Mouse (Mus musculus) bone marrow, adult 2 months (tissue): ENCODE data around the gene Spint5. TPM values are rescaled to one million over a fixed set of nuclear protein-coding genes. Genes with fewer than 3 reads are reported as not detected.
A peak's percentile ranks its signal among the peaks of the same experiment; 100 is the strongest.

Experiments
- H3K27ac ChIP-seq: fragments of 200-500 bp; 2 replicates; pipeline ENCODE4 v1.5.1; 2012; ENCODE audit warnings: low read depth, mild to moderate bottlenecking, control low read depth, inconsistent platforms, low read length; ENCODE audit not compliant: control insufficient read depth, poor library complexity, insufficient read depth
- H3K4me1 ChIP-seq: fragments of 200-500 bp; 2 replicates; pipeline ENCODE4 v1.6.1; 2011; ENCODE audit warnings: low read length; ENCODE audit not compliant: control insufficient read depth, insufficient read depth
- H3K4me3 ChIP-seq: fragments of 200-500 bp; replicated peaks from 2 replicates; pipeline ENCODE3; 2011; ENCODE audit warnings: mild to moderate bottlenecking, low read depth, low read length, control low read depth; ENCODE audit not compliant: control insufficient read depth
- CTCF ChIP-seq: fragments of 200-500 bp; IDR thresholded peaks from 2 replicates; pipeline ENCODE4 v1.5.1; 2011; ENCODE audit warnings: low read length, control low read depth; ENCODE audit not compliant: control insufficient read depth, insufficient read depth
- POLR2A ChIP-seq: fragments of 200-500 bp; IDR thresholded peaks from 2 replicates; pipeline ENCODE4 v1.6.1; 2011; ENCODE audit warnings: low read depth, mild to moderate bottlenecking, control low read depth, low read length, borderline replicate concordance; ENCODE audit not compliant: control insufficient read depth
- WGBS: fragments of 180-500 bp; shearing (Covaris S2); methylation state at CpG from one replicate; pipeline ENCODE4 v1.1.7; 2018; 5-methylcytosine and 5-hydroxymethylcytosine counted together
- polyA plus RNA-seq: library from polyadenylated mRNA; stranded (reverse); fragments of >200 nt; gene quantifications from 2 replicates; pipeline ENCODE4 v1.2.4, GENCODE M21; 2011; ENCODE audit warnings: low replicate concordance; ENCODE audit not compliant: missing spikeins, insufficient read depth, insufficient read length

The Spint5 gene
- polyA plus RNA-seq, 1 experiment: not detected

DNA sequence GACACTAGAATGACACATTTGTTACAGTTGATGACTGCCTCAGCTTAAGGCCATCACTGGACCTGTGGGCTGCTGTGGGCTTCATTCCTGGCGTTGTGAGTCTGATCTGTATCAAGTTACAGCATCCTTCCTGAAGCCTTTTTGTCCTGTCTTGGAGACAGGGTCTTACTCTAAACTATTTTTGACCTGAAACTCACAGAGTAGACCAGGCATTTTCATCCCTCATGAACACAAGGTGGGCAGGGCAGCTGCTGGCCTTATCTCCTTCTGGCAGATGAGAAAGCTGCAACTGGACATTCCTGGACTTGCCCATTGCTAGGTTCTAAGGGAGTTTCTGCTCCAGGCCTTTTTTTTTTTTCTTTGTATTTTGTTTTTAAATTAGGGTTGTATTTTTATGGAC is 43.6 kb downstream of the Spint5 start:
- Histone ChIP-seq H3K4me3 (no peak overlapping the region), H3K4me1 (peaks cover 6% of the 10 kb centered on the region; the same call in 1 of the 2 replicates), H3K27ac (peak overlapping the region; percentile 75)
- WGBS: 74% methylated on average over 1 of the region's 1 CpGs
- no peak for TF ChIP-seq CTCF
- no peak for TF ChIP-seq POLR2A

DNA sequence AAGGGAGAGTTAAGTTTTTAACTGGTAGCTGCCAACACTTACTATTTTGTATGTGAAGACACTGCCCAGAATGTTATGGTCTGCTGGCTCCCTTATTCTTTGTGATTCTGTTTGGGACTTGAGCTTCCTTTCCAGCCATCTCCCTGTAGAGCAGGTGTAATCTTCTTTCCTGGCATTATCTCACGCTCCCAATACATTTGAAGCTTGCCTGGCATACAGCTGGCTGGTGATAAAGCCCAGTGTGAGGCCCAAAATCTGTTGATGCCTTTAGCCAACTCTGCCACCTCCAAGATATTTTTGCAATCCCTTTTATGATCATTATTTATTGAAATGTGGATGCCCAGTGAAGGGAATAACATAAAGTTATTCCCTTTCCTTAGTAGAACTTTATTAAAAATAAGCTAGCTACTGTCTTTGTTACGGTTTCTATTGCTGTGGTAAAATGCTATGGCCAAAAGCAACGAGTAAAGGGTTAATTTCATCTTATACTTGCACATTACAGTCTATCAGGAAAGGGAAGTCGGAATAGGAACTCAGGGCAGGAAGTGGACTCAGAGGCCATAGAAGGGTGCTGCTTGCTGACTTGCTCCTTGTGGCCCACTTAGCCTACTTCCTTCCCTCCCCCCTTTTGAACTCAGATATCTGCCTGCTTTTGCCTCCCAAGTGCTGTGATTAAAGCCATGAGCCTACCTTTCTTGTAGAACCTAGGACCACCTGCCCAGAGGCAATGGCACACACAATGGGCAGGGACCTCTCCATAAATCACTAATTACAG is 45.1 kb downstream of the Spint5 start:
- WGBS: 44% methylated on average over 4 of the region's 4 CpGs
- Histone ChIP-seq H3K4me1 (peaks cover 6% of the 10 kb centered on the region; the same call in 1 of the 2 replicates), H3K27ac (peak overlapping the region; percentile 59; the same call in 1 of the 2 replicates), H3K4me3 (no peak overlapping the region)
- TF ChIP-seq POLR2A: no peak
- TF ChIP-seq CTCF: no peak

DNA sequence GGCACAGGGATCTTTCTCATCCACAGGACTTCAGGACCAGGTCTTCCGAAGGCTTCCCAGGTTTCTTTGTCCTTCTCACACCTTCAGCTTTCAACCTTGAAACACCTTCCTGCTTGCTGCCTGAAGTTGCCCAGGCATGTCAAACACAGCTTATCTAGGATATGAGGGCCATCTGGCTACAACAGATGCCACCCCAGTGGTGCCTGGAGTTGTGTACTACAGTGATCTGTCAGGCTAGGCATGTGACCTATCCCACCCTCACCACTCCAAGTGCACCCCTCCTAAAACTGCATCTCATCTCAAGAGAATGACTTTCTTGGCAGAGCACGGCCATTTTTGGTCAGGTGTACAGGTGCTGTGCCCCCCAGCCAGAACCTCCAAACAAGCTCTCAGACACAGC is 46.4 kb downstream of the Spint5 start:
- peaks cover 6% of the 10 kb centered on the region; the same call in 1 of the 2 replicates for H3K4me1 ChIP-seq
- WGBS: 72% methylated on average over 2 of the region's 2 CpGs

DNA sequence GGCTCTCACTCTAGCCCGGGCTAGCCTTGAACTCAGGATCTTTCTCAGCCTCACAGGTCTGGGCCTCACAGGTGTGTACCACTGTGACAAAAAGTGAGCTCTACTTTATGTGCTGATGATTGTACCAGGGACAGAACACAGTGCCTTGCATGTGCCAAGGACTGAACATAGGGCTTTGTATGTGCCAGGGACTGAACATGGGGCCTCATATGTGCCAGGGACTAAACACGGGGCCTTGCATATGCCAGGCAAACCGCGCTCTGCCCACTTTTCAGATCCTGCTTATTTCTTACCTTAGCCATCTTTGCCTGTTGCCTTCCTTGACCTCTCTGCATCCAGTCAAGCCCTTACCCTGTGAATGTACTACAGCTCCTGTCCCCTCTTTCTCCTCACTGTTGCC is 46.9 kb downstream of the Spint5 start:
- 88% methylated on average over 4 of the region's 4 CpGs for WGBS
- TF ChIP-seq CTCF: no peak
- TF ChIP-seq POLR2A: no peak
- Histone ChIP-seq H3K4me1 (peaks cover 6% of the 10 kb centered on the region; the same call in 1 of the 2 replicates), H3K4me3 (no peak overlapping the region), H3K27ac (peak overlapping the region; percentile 37)

More for the DNA sequence above, 46.4 kb downstream of the Spint5 start:
- H3K4me3 ChIP-seq: no peak overlapping the region
- no peak for TF ChIP-seq CTCF
- TF ChIP-seq POLR2A: no peak
- H3K27ac ChIP-seq: peak overlapping the region; percentile 37

DNA sequence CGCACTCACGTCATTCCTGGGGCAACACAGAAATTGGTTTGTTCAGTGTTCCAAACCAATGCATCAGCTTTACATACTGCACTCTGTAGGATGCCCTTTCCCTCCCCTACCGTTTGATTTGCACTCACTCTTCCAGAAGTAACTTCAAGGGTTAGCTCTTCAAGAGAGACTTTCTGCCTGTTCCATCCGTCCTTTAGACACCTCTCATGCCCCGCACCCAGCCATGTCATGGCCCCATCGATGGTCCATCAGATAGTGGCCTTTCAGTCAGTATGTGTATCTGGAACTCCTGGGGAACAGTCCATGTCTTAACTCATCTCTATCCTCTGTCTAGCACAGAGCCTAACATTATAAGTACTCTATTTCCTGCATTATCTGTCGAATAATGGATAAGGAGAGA is 47.5 kb downstream of the Spint5 start:
- WGBS: 85% methylated on average over 7 of the region's 7 CpGs
- H3K27ac ChIP-seq: peak overlapping the region; percentile 37; the same call in 1 of the 2 replicates
- H3K4me3 ChIP-seq: no peak overlapping the region
- peaks cover 6% of the 10 kb centered on the region; the same call in 1 of the 2 replicates for H3K4me1 ChIP-seq
- no peak for TF ChIP-seq CTCF
- TF ChIP-seq POLR2A: no peak

DNA sequence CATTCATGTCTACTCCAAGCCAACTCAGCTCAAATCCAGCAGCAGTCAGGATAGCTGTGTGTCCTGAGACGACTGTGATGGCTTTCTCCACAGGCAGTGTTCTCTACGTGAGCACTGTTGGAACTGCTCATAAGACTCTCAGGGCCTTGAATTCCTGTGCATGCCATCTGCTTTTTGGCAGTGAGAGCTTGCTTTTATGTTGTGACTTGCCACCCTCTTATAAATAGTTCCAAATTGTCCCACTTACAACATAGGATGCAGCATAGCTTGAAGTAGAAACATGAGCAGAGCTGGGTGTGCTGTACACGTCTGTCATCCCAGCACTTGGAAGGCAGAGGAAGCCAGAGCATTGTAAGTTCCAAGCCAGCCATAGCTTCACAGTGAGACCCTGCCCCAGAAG is 50.7 kb downstream of the Spint5 start:
- 86% methylated on average over 3 of the region's 3 CpGs for WGBS
- H3K27ac ChIP-seq: no peak overlapping the region
- TF ChIP-seq CTCF (no peak), POLR2A (no peak)
- H3K4me1 ChIP-seq: peaks cover 1% of the 10 kb centered on the region; the same call in 1 of the 2 replicates
- no peak overlapping the region for H3K4me3 ChIP-seq

Other genes with a start within 250 kb of the Spint5 start
- not detected in 2 replicates for gene Trp53tg5, start 241.6 kb upstream of the Spint5 start, polyA plus RNA-seq
- gene Dbndd2, start 229.2 kb upstream of the Spint5 start, polyA plus RNA-seq: 7.5 and 8.1 TPM in 2 replicates
- gene Pigt, start 217.8 kb upstream of the Spint5 start, polyA plus RNA-seq: 27.8 and 39.1 TPM in 2 replicates
- 2.8 TPM in 1 of 2 replicates, not detected in the other for gene Wfdc2, start 152.9 kb upstream of the Spint5 start, polyA plus RNA-seq
- gene Spint3, start 141.8 kb upstream of the Spint5 start, polyA plus RNA-seq: not detected in 2 replicates
- not detected in 2 replicates for gene Wfdc6a, start 129.9 kb upstream of the Spint5 start, polyA plus RNA-seq
- not detected in 2 replicates for gene Eppin, start 121.7 kb upstream of the Spint5 start, polyA plus RNA-seq
- gene Wfdc6b, start 101.8 kb upstream of the Spint5 start, polyA plus RNA-seq: not detected in 2 replicates
- gene Wfdc8, start 101.7 kb upstream of the Spint5 start, polyA plus RNA-seq: not detected in 2 replicates
- not detected in 2 replicates for gene Wfdc16, start 76.5 kb upstream of the Spint5 start, polyA plus RNA-seq
- not detected in 2 replicates for gene Wfdc10, start 59.3 kb upstream of the Spint5 start, polyA plus RNA-seq
- gene Wfdc9, start 58.7 kb upstream of the Spint5 start, polyA plus RNA-seq: not detected in 2 replicates
- not detected in 2 replicates for gene Wfdc11, start 41.2 kb upstream of the Spint5 start, polyA plus RNA-seq
- not detected in 2 replicates for gene Wfdc13, start 30.2 kb upstream of the Spint5 start, polyA plus RNA-seq
- gene Spint4, start 16.8 kb upstream of the Spint5 start, polyA plus RNA-seq: not detected in 2 replicates
- 2.1 and 2.2 TPM in 2 replicates for gene Wfdc3, start 30.6 kb downstream of the Spint5 start, polyA plus RNA-seq
- gene Dnttip1, start 30.7 kb downstream of the Spint5 start, polyA plus RNA-seq: 35.3 and 47.6 TPM in 2 replicates
- 261 and 459 TPM in 2 replicates for gene Ube2c, start 54.6 kb downstream of the Spint5 start, polyA plus RNA-seq
- gene Tnnc2, start 64.7 kb downstream of the Spint5 start, polyA plus RNA-seq: 9.6 and 12.2 TPM in 2 replicates
- gene Snx21, start 70.5 kb downstream of the Spint5 start, polyA plus RNA-seq: 2.3 and 5.8 TPM in 2 replicates
- gene Acot8, start 89.6 kb downstream of the Spint5 start, polyA plus RNA-seq: 16.5 and 36.5 TPM in 2 replicates
- gene Zswim3, start 89.8 kb downstream of the Spint5 start, polyA plus RNA-seq: 3.4 and 4.4 TPM in 2 replicates
- gene Zswim1, start 107.4 kb downstream of the Spint5 start, polyA plus RNA-seq: 2.1 and 3.7 TPM in 2 replicates
- not detected in 2 replicates for gene Spata25, start 113.2 kb downstream of the Spint5 start, polyA plus RNA-seq
- 61.0 and 109 TPM in 2 replicates for gene Ctsa, start 117.6 kb downstream of the Spint5 start, polyA plus RNA-seq
- gene Neurl2, start 118.2 kb downstream of the Spint5 start, polyA plus RNA-seq: 0.97 TPM in 1 of 2 replicates, not detected in the other
- 2.4 and 6.5 TPM in 2 replicates for gene Pltp, start 142.4 kb downstream of the Spint5 start, polyA plus RNA-seq
- gene Pcif1, start 164.0 kb downstream of the Spint5 start, polyA plus RNA-seq: 24.8 and 31.6 TPM in 2 replicates
- gene Zfp335, start 196.5 kb downstream of the Spint5 start, polyA plus RNA-seq: 17.1 and 35.2 TPM in 2 replicates
- 173 and 363 TPM in 2 replicates for gene Mmp9, start 225.5 kb downstream of the Spint5 start, polyA plus RNA-seq
- gene Slc12a5, start 245.5 kb downstream of the Spint5 start, polyA plus RNA-seq: 3.6 and 5.1 TPM in 2 replicates